Mouse (Mus musculus) embryonic facial prominence, embryonic 11.5 days (tissue): ENCODE measurements at regions not wholly inside any gene's neighbourhood (a gene's known extent, or its start where the extent isn't known, plus 50 kb on each side); places are given as distances from the start of the nearest gene placed in this dataset.

Experiments
- ATAC-seq: fragments of 200-750 bp; cut with Nextera tagmentation; replicated peaks from 2 replicates; pipeline ENCODE4 v1.8.0; 2017; ENCODE audit warnings: low read depth; ENCODE audit not compliant: insufficient number of reproducible peaks, low FRiP score, low TSS enrichment
- DNase-seq: peaks from one replicate; pipeline ENCODE4 v3.0.0-alpha.2; 2015; ENCODE audit warnings: low spot score
- H3K27ac ChIP-seq: fragments of 300-500 bp; sonication (generic); replicated peaks from 2 replicates; pipeline ENCODE4 v1.5.1; 2014; ENCODE audit warnings: mild to moderate bottlenecking, low read depth, low read length, control low read depth
- H3K27me3 ChIP-seq: fragments of 300-500 bp; sonication (generic); 2 replicates; pipeline ENCODE4 v1.6.1; 2014; ENCODE audit warnings: mild to moderate bottlenecking, low read length, moderate library complexity, mixed read lengths; ENCODE audit not compliant: control insufficient read depth, insufficient read depth
- H3K36me3 ChIP-seq: fragments of 300-500 bp; sonication (generic); replicated peaks from 2 replicates; pipeline ENCODE4 v1.6.1; 2014; ENCODE audit warnings: low read depth, mild to moderate bottlenecking, low read length, moderate library complexity, mixed read lengths; ENCODE audit not compliant: control insufficient read depth, insufficient read depth
- H3K4me1 ChIP-seq: fragments of 300-500 bp; sonication (generic); 2 replicates; pipeline ENCODE4 v1.6.1; 2014; ENCODE audit warnings: low read length, mixed read lengths; ENCODE audit not compliant: control insufficient read depth, insufficient read depth
- H3K4me2 ChIP-seq: fragments of 300-500 bp; sonication (generic); 2 replicates; pipeline ENCODE4 v1.6.1; 2014; ENCODE audit warnings: low read depth, mild to moderate bottlenecking, control low read depth, low read length, moderate library complexity
- H3K4me3 ChIP-seq: fragments of 300-500 bp; sonication (generic); 2 replicates; pipeline ENCODE4 v1.5.1; 2014; ENCODE audit warnings: low read depth, low read length, control low read depth
- H3K9ac ChIP-seq: fragments of 300-500 bp; sonication (generic); replicated peaks from 2 replicates; pipeline ENCODE4 v1.6.1; 2014; ENCODE audit warnings: mild to moderate bottlenecking, control low read depth, low read length
- H3K9me3 ChIP-seq: fragments of 300-500 bp; sonication (generic); replicated peaks from 2 replicates; pipeline ENCODE4 v1.6.1; 2016; ENCODE audit warnings: mild to moderate bottlenecking, low read length, inconsistent platforms, mixed read lengths; ENCODE audit not compliant: control insufficient read depth
- WGBS: fragments of 180-500 bp; shearing (Covaris S2); extraction: QIAGEN DNeasy Blood & Tissue Kit; methylation state at CpG from one replicate; pipeline ENCODE4 v1.1.7; 2014; 5-methylcytosine and 5-hydroxymethylcytosine counted together

DNA sequence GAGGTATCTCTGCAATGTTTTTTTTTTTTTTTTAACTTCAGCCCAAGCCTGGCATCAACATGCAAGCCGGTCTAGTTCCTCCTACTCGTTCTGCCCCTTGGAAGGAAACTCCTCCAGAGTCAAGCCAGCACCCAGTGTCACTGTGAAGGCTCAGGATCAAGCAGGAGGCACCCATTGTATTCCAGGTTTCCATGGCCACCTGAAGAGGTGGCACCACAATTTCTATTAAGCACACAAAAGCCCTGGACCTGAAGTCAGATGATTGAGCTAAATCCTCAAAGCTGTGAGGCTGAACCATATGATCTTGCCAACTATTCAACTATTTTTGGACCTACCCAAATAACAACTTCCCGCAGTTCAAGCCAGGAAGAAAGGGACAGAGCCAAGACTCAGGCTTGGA is 204.2 kb upstream of the Fam19a5 start:
- ATAC-seq (no peak), DNase-seq (no peak)
- no peaks in the 10 kb centered on the region for H3K9me3 ChIP-seq
- WGBS = 66% methylated on average over 3 of the region's 3 CpGs
- no peaks in the 10 kb centered on the region for H3K4me1 ChIP-seq
- no peaks in the 10 kb centered on the region for H3K27me3 ChIP-seq
- no peak overlapping the region for H3K27ac ChIP-seq
- no peak overlapping the region for H3K9ac ChIP-seq
- H3K4me3 ChIP-seq = no peak overlapping the region
- no peaks in the 10 kb centered on the region for H3K36me3 ChIP-seq
- no peak overlapping the region for H3K4me2 ChIP-seq

DNA sequence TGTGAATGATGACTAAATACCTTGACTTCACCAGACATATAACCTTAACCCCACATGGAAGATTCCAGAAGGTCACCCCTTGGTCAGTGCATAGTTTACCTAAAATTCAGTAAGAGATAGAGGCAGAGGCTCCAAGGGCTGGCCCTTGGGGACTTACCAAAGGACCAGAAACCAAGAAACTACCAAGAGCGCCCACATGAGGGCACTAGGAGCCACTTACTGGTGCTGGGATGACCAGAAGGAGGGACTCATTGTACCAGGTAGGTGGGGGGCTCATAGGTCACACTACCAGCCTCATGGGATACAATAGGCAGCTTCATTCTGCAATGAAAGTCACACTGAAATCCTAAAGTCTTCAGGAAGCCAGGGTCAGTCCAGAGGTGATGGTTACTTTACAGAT is 201.4 kb upstream of the Fam19a5 start:
- 88% methylated on average over 1 of the region's 1 CpGs for WGBS
- no peaks in the 10 kb centered on the region for H3K9me3 ChIP-seq
- H3K4me1 ChIP-seq = no peaks in the 10 kb centered on the region
- no peak overlapping the region for H3K9ac ChIP-seq
- no peak for DNase-seq
- no peak for ATAC-seq
- no peak overlapping the region for H3K4me3 ChIP-seq
- H3K36me3 ChIP-seq = no peaks in the 10 kb centered on the region
- H3K27ac ChIP-seq = no peak overlapping the region
- no peaks in the 10 kb centered on the region for H3K27me3 ChIP-seq
- H3K4me2 ChIP-seq = no peak overlapping the region

DNA sequence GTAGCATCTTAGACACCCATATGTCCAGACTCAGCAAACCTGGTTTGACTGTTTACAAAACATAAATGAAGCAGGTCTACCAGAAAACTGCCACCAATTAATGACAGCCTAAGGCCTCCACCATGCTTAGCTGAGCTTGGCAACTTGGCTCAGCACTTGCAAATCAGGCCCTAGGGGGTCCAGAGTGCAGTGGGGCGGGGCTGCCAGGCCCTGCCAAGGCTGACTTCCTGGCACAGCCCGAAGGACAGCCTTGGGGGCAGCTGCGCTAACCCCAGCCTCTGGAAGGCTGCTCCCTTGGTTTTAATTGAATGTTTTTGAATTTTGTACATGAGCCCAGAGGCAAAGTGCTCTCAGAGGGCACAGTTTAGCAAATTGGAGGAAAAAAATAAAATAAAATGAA is 198.3 kb upstream of the Fam19a5 start:
- DNase-seq = no peak

DNA sequence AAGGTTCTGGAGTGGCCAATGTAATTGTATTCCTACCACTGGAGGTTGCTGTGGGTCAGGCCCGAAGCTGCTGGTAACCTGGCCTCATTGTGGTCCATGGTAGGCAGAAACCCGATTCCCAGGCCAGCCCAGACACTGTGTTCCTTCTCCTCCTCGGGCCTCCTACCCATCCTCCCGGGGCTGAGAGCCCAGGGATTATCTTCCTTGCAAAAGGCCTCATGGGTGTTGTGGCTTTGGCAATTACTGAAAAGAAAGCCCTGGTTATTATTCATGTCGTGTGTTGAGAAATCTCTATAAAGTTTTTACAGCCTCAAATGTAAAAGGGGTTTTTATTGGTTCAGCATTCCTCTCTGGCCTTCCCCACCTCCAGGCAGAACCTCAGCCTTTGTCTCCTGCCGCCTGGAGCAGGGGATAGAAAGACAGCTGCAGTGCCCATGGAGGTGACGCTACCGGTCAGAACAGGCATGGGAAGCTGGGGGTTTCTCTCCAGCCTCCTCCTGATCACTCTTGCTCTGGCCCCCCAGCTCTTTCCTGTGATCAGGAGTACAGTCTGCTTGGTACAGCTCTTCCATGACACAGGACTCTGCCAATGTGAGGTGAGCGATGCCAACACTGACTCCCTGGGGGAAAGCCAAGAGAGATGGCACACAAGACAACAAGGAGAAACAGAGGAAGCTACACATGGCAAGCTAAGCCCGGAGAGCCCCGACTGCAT is 194.4 kb upstream of the Fam19a5 start:
- H3K4me3 ChIP-seq = no peak overlapping the region
- H3K27me3 ChIP-seq = no peaks in the 10 kb centered on the region
- H3K9me3 ChIP-seq = no peaks in the 10 kb centered on the region
- H3K4me2 ChIP-seq = no peak overlapping the region
- H3K9ac ChIP-seq = no peak overlapping the region
- no peak overlapping the region for H3K27ac ChIP-seq
- DNase-seq (no peak), ATAC-seq (no peak)
- no peaks in the 10 kb centered on the region for H3K36me3 ChIP-seq
- 56% methylated on average over 11 of the region's 11 CpGs for WGBS
- H3K4me1 ChIP-seq = no peaks in the 10 kb centered on the region

More for the DNA sequence above, 198.3 kb upstream of the Fam19a5 start:
- Histone ChIP-seq H3K36me3 (no peaks in the 10 kb centered on the region), H3K4me3 (no peak overlapping the region), H3K27me3 (no peaks in the 10 kb centered on the region), H3K9me3 (no peaks in the 10 kb centered on the region), H3K9ac (no peak overlapping the region), H3K4me1 (no peaks in the 10 kb centered on the region), H3K27ac (no peak overlapping the region), H3K4me2 (no peak overlapping the region)
- 65% methylated on average over 3 of the region's 3 CpGs for WGBS
- ATAC-seq = no peak

DNA sequence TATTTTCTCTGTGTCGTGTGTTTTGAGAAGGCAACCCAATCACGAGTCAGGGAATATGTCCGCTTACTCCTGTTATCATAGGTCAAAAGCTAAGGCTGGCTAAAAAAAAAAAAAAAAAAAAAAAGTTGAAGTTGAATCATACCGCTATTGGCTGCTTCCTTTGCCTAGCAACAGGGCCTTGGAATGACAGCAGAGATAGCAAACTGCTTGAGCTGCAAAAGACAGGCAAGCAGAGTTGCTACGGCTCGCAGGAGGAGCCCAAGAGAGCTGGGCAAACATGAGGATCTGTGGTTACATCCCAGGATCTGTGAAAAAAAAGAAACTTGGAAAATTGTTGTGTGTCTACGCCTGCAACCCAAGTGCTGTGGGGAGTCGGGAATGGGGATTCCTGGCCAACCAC is 191.3 kb upstream of the Fam19a5 start:
- DNase-seq = no peak
- Histone ChIP-seq H3K4me1 (no peaks in the 10 kb centered on the region), H3K36me3 (no peaks in the 10 kb centered on the region), H3K4me3 (no peak overlapping the region), H3K9ac (no peak overlapping the region), H3K27ac (no peak overlapping the region), H3K4me2 (no peak overlapping the region), H3K9me3 (no peaks in the 10 kb centered on the region), H3K27me3 (no peaks in the 10 kb centered on the region)
- 88% methylated on average over 8 of the region's 8 CpGs for WGBS
- no peak for ATAC-seq

DNA sequence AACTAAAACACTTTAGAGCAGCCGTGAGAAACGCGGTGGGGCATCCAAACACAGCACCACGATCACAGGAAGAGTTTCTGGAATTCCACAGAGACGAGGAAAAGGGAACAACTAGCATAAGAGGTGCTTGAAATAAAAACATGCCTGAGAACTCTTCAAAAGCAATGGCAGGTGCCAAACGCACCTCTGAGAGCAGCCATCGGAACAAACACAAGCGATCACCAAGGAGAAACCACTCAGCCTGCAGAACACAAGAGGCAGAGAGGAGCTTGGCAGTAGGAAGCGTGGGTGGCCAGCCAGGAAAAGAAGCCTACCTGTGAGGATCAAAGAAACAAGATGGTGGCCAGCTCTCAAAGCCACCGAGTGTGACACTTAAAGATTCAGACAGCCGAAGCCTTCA is 190.2 kb upstream of the Fam19a5 start:
- no peak for ATAC-seq
- 93% methylated on average over 11 of the region's 11 CpGs for WGBS
- Histone ChIP-seq H3K9ac (no peak overlapping the region), H3K4me3 (no peak overlapping the region), H3K27me3 (no peaks in the 10 kb centered on the region), H3K27ac (no peak overlapping the region), H3K4me2 (no peak overlapping the region), H3K9me3 (no peaks in the 10 kb centered on the region), H3K4me1 (no peaks in the 10 kb centered on the region), H3K36me3 (no peaks in the 10 kb centered on the region)
- no peak for DNase-seq

DNA sequence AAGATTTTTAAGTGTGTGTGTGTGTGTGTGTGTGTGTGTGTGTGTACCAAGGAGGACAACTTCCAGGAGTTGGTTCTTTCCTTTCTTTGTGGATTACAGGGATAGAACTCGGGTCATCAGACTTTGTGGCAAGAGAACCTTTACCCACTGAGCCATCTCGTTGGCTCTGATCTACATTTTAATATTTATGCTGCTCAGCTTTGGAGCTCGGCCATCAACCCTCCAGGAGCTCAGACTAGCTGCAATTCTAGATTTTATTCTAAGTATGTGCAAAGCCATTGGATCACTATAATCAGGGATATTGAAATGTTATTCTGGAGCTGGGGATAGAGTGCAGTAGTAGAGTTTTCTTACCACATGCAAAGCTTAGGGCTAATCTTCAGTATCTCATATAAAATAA is 183.6 kb upstream of the Fam19a5 start:
- Histone ChIP-seq H3K27ac (no peak overlapping the region), H3K9me3 (no peaks in the 10 kb centered on the region), H3K4me3 (no peak overlapping the region), H3K27me3 (no peaks in the 10 kb centered on the region), H3K36me3 (no peaks in the 10 kb centered on the region), H3K4me1 (no peaks in the 10 kb centered on the region), H3K9ac (no peak overlapping the region), H3K4me2 (no peak overlapping the region)
- no peak for ATAC-seq
- no peak for DNase-seq
- WGBS = 79% methylated on average over 3 of the region's 3 CpGs

DNA sequence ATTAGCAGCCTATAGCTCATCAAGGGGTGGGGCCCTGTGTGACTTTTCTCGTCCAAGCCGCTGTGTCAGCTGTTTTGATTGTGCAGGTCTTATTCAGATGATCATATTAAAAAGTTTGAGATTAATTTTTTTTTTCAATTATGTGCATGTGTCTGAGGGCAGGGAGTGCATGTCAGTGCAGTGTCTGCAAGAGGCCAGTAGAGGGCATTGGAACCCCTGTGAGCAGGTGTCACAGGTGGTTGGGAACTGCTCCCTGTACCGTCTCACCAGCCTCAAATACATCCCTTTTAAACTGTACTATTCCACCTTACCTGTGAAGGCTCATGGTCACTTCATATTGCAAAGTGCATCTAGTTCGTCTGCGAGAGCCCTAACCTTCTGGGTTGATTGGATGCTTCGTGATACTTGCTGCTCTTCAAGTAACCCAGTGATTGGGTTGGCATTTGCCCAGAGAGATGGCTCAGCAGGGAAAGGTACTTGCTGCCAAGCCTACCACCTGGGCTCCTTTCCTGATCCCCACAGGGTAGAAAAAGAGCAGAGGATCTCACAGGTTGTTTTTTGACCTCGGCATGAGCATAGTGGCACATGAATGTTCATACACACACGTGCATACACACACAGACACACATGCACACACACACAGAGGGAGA is 178.3 kb upstream of the Fam19a5 start:
- no peaks in the 10 kb centered on the region for H3K4me1 ChIP-seq
- ATAC-seq (no peak), DNase-seq (peak; percentile 43)
- no peak overlapping the region for H3K27ac ChIP-seq
- 42% methylated on average over 8 of the region's 8 CpGs for WGBS
- H3K27me3 ChIP-seq = no peaks in the 10 kb centered on the region
- no peaks in the 10 kb centered on the region for H3K9me3 ChIP-seq
- no peak overlapping the region for H3K9ac ChIP-seq
- no peaks in the 10 kb centered on the region for H3K36me3 ChIP-seq
- no peak overlapping the region for H3K4me3 ChIP-seq
- no peak overlapping the region for H3K4me2 ChIP-seq
